Mouse (Mus musculus) heart, postnatal 14 days (tissue): ENCODE measurements around the gene Atp8a2. TPM values are rescaled to one million over a fixed set of nuclear protein-coding genes. Genes with fewer than 3 reads are reported as not detected.

Experiments used
- DNase-seq, 2 experiments: peaks; one replicate each; pipeline ENCODE4 v3.0.0; 2021 to 2022
- intact Hi-C: fragments of 180-260 bp; cut with DNase I; formaldehyde crosslinking; loops from one replicate; pipeline ENCODE4 v1.15.1; 2025
- total RNA-seq, 2 experiments: library from RNA; stranded (reverse); gene quantifications; 2 replicates each; pipeline ENCODE4 v1.2.3; 2021

The Atp8a2 gene
- total RNA-seq, 2 experiments from 2014 or later, result 4.2 to 5.6 TPM

DNA sequence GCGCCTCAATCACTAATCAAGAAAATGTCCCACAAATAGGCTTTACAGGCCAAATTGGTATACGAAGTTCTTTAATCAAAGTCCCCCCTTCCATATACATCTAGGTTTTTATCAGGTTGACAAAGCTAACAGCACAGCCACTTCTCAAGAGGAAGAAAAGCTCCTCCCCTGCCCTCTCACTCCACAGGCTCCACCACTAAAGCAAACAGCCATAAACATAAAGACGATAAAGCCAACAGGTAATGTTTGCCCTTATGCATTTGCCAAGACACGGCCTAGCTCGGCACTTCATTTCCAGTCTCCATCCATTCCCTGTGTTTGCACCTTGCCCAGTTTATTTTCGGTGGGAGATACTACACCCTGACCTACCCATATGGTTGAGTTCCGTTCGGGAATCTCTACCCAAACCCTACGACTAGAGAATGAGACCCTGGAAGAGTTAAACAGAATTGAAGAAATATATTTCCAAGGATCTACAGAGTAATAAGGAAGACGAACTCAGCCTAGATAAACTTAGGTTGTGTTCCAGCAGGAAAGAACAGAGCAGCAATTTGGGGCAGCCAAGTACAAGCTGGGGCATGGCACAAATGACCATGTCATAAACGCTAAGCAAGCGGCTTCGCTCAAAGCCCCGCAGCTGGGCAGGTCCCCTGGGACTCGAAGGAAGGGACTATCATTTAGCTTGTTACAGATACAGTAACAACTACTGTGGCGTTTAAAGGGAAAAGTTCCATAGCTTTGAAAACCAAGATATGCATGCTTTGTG lies 26.0 kb downstream of the Atp8a2 start:
- intact Hi-C loops, result no loop called here
- DNase-seq, result no peak

DNA sequence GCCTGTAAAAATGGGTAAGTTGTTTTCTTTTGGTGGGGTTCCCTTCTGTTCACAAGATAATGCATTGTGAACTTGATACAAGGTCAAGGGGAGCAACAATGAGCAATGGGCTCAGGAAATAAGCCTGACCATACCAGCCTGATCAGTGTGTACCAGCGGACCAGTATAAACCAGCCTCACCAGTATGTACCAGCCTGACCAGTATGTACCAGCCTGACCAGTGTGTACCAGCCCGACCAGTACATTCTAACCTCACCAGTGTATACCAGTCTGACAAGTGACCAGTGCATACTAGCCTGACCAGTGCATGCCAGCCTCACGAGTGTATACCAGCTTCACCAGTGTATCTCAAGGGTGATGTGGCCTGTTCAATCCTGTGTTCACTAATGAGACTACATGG lies 33.6 kb downstream of the Atp8a2 start:
- DNase-seq, result no peak
- intact Hi-C loops, result no loop called here

DNA sequence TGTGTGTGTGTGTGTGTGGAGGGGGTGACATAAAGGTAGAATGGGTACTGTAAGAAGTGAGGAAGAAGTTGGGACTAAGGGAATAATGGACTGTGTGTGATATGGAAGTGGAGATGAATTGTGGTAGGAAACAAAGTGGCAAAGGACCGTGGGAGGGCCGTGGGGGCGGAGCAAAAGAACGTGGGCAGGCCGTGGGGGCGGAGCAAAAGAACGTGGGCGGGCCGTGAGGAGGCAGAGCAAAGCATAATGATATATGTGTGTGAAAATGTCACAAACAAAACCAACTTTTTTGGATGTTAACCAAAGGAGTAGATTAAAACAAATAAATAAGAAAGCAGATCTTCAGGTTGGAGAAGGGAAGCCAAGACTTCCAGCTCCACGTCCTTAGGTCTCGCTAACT lies 44.6 kb downstream of the Atp8a2 start:
- no peak for DNase-seq
- intact Hi-C loops, result no loop called here

DNA sequence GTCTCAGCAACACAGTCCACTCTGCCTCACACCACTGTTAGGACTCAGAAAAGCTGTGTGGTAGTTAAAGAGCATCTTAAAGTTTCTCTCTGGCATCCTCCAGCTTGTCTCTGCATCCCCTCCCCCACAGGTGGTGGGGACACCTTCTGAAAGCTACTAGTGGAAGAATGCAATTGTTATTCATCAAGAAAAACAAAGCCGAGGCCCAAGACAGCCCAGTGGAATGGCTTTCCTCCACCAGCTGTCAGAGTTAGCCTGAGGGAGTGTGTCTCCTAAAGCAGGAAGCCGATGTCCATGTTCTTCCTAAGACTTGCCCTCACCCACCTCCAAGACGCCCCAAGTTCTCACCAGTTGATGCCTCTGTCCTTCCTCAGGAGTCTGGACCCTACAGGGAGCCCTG lies 48.1 kb downstream of the Atp8a2 start:
- intact Hi-C loops, result no loop called here
- no peak for DNase-seq

DNA sequence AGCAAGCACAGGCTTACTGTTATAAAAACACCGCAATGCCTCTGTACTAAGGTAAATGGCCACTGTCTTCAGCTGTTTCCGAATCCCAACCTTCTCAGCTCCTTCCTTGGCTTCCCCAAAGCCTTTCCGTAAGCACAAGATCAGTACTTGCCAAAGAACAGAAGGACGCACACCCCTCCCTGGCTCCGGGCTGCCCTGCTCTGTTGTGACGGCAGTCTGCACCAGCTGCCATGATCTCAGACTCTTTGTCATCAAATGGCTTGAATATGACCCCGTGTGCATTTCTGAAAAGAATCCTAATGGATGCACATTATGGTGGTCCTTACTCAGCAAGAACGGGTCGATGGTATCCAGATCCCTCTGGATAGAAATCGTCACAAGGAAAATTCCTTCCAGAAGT lies 53.7 kb downstream of the Atp8a2 start:
- no peak for DNase-seq
- intact Hi-C loops, result no loop called here

GRCm38 (mm10) chr14:60138339-60138738 lies 58.6 kb downstream of the Atp8a2 start:
- no peak for DNase-seq
- intact Hi-C loops, result no loop called here

GRCm38 (mm10) chr14:60137812-60138211 lies 59.2 kb downstream of the Atp8a2 start:
- intact Hi-C loops, result no loop called here
- DNase-seq, result no peak

DNA sequence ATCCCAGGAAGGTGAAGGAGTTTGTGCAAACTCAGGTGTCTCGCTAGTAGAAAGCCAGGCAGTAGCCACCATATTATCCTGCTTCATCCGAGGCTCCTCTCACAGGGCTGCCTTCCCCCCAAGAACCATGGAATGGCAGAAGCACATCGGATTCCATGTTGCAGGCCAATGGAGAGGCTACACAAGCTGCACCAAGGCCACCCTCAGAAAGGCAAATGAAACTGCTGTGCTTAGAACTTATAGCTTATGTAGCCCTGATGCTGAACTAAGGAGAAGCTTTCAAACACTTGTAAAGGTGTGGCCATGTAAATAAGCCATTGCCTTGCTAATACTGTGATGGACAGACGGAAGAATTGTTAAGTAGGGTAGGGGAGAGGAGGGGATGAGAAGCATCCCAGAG lies 61.2 kb downstream of the Atp8a2 start:
- DNase-seq, result no peak
- intact Hi-C loops, result no loop called here

- DNase-seq, result no peak
- intact Hi-C loops, result no loop called here
Measured at GRCm38 (mm10) chr14:60134720-60135119, 62.3 kb downstream of the Atp8a2 start.

- no peak for DNase-seq
- intact Hi-C loops, result no loop called here
Measured at GRCm38 (mm10) chr14:60131196-60131876, 65.6 kb downstream of the Atp8a2 start.

DNA sequence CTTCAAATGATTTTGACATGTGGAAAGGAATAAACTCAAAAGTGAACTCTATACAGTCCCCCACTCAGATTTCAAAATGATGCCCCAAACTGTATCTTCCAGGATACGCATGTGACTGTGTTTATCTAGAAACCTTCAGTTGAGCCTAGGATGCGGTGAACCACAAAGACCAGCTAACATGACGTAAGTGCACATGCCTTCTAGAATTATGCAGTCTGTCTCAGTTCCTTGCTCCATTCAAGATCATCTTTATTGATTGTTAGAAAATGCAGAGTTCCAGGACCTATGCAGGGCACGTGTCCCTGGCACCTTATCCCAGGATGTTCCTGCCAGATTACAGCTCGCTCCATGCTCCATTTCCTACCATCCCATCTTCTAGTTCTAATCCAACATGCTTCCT lies 67.4 kb downstream of the Atp8a2 start:
- no peak for DNase-seq
- intact Hi-C loops, result no loop called here

DNA sequence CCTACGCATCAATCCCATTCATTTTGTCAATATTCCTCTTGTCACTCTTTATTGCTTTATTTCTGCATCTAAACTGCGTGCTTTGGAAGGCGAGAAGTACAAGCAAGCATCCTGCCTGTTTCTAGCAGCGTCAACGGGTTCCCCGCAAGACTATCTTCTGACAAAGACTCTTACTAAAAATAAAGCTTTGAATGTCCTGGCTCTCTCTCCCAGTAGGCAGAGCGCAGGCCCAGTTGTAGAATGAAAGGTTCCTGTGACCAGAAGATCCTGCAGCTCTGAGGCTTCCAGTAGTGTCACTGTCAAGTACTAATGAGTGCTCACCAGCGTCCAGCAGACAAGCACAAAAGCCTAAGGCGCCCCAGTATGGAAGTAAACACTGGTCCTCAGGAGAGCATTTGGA lies 71.8 kb downstream of the Atp8a2 start:
- intact Hi-C loops, result no loop called here
- DNase-seq, result no peak

DNA sequence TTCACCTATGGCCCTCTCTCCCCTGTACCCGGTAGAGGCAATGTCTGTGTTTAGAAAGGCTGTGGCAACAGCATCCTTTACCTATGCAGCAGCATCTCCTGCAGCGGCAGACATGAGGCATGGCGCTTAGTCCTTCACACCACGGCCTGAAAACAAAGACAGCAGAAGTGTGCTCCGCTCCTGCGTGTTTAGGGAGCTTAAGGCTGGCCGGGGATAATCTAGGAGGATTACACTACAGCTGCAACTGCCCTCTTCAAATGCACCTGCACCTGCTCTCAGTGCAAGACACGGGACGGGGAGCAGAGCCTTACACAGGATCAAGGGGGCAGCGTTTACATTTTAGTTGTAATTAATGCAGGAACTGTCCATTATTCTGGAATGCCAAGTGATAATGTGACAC lies 75.4 kb downstream of the Atp8a2 start:
- no peak for DNase-seq
- intact Hi-C loops, result no loop called here

GRCm38 (mm10) chr14:60117792-60118585 lies 79.0 kb downstream of the Atp8a2 start:
- intact Hi-C loops, result no loop called here
- no peak for DNase-seq

DNA sequence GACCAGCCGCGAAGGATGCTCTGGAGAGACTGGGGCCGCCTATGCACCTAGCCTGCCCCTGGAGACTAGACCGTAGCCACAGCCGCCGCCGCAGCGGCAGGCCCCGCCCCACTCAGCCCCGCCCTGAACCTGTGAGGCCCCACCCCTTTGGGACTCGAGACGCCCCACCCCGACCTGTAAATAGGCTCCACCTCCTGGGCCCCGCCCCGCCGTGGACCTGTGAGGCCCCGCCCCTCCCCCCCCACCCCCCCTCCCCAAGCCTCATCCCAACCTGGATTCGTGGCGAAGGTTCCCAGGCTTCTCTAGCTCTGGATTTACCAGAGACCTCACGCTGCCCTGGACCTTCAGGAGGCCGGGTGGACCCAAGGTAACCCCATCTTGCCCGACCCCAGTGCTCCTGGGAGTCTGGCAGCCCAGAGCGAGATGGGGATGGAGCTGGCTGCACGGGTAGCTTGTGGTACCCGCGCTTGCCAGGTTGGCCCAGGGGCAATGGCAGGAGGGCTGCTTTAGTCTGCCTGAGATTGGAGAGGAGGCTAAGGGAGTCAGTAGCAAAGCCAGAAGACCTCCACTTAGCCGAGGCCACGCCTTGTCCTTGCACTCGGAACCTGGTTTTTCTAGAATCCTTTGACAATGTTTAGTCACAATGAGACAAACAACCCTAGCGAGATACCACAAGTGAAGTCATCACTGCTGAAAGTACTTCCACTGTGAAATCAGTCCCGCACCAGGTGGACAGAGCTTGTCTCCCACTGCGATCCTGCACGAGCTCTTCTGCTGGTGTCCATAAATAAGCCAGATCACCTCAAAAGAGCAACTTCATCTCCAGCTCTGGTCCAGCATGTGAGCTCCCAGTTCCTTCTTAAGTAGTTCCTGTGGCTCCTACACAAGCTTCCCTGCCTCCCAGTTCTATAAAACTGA lies 109.9 kb downstream of the Atp8a2 start:
- DNase-seq, result no peak

GRCm38 (mm10) chr14:60086254-60086807 lies 110.6 kb downstream of the Atp8a2 start:
- no peak for DNase-seq
- intact Hi-C loops, result no loop called here

More for the DNA sequence above, 109.9 kb downstream of the Atp8a2 start:
- intact Hi-C loops, result no loop called here

GRCm38 (mm10) chr14:60082771-60083170 lies 114.2 kb downstream of the Atp8a2 start:
- intact Hi-C loops, result no loop called here
- DNase-seq, result no peak

GRCm38 (mm10) chr14:60072496-60072895 lies 124.5 kb downstream of the Atp8a2 start:
- intact Hi-C loops, result no loop called here
- no peak for DNase-seq

GRCm38 (mm10) chr14:60065186-60065585 lies 131.8 kb downstream of the Atp8a2 start:
- no peak for DNase-seq
- intact Hi-C loops, result no loop called here

GRCm38 (mm10) chr14:60061023-60061422 lies 136.0 kb downstream of the Atp8a2 start:
- intact Hi-C loops, result no loop called here
- DNase-seq, result no peak
